ENCODE assay signal across 20 mouse cellular contexts in the genomic region with DNA sequence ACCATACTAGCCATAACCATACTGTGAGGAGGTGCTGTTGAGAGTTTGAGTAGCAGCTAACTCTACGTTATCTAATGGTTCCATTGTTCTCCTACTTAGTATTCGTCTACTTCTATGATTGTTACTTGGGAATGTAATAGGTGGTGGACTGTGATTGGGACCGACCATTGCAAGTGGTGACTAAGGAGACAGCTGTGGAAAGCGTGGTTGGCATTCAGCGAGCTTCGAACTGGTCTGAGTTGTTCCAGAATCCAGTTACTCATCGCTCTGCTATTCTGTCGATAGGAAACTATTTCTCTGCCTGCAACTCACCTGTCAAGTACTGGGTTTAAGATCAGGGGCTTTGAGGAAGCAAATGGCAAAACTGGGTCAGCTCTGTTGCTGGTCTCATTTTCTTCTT.
"Had no signal": no experiment of that assay in that cellular context is flagged by ENCODE, and none has a peak within 500 bp of the region (broad histone marks: within the 10 kb centered on the region; RNA-seq: fewer than 3 reads in every experiment).

No protein-coding gene starts in this region.

- H3K27ac ChIP-seq: lung, embryonic 15.5 days; macrophage; midbrain, embryonic 13.5 days; midbrain, embryonic 15.5 days; neural tube, embryonic 13.5 days; neural tube, embryonic 15.5 days; stomach, embryonic 15.5 days; stomach, postnatal 0 days had no signal

- DNase-seq: liver, postnatal 0 days; lung, adult 2 months; lung, postnatal 14 days; lung, postnatal 36 days; retina, postnatal 1 day; right cerebral cortex, adult 18-20 months; thymus, adult 2 months; thymus, postnatal 25 days; thymus, postnatal 4 days had no signal

- H3K4me3 ChIP-seq: lung, embryonic 15.5 days; megakaryocyte, embryonic 14.5 days; midbrain, embryonic 13.5 days; midbrain, embryonic 15.5 days; neural tube, embryonic 13.5 days; neural tube, embryonic 15.5 days; stomach, embryonic 15.5 days had no signal

- H3K4me2 ChIP-seq: lung, embryonic 15.5 days; midbrain, embryonic 11.5 days; midbrain, embryonic 13.5 days; midbrain, embryonic 15.5 days; neural tube, embryonic 13.5 days; neural tube, embryonic 15.5 days; stomach, embryonic 15.5 days had no signal

- H3K36me3 ChIP-seq: midbrain, embryonic 15.5 days; stomach, embryonic 15.5 days had no signal

- H3K9me3 ChIP-seq: lung, embryonic 15.5 days; megakaryocyte, embryonic 14.5 days; midbrain, embryonic 13.5 days; midbrain, embryonic 15.5 days; neural tube, embryonic 13.5 days; neural tube, embryonic 15.5 days; stomach, embryonic 15.5 days had no signal

- H3K9ac ChIP-seq: liver, postnatal 0 days; lung, embryonic 15.5 days; midbrain, embryonic 13.5 days; midbrain, embryonic 15.5 days; neural tube, embryonic 13.5 days; neural tube, embryonic 15.5 days; stomach, embryonic 15.5 days had no signal

- H3K27me3 ChIP-seq: lung, embryonic 15.5 days; megakaryocyte, embryonic 14.5 days; midbrain, embryonic 13.5 days; midbrain, embryonic 15.5 days; neural tube, embryonic 13.5 days; neural tube, embryonic 15.5 days; stomach, embryonic 15.5 days had no signal

- ATAC-seq: liver, postnatal 0 days; lung, postnatal 0 days; midbrain, embryonic 13.5 days; midbrain, embryonic 15.5 days had no signal

- H3K4me1 ChIP-seq: lung, embryonic 15.5 days; midbrain, embryonic 15.5 days; neural tube, embryonic 13.5 days; neural tube, embryonic 15.5 days; stomach, embryonic 15.5 days had no signal
